8 mouse cellular contexts compared by ENCODE assay signal in genomic region chr7:54836437-54836836, GRCm38 (mm10). TPM values are rescaled to one million over a fixed set of nuclear protein-coding genes. Genes with fewer than 3 reads are reported as not detected.
DNase-seq lines count a peak whose midpoint lies in the region; ATAC-seq lines count a peak whose summit lies in the region.

No protein-coding gene starts in this region.

- H3K4me3 ChIP-seq in hindbrain, embryonic 13.5 days: peak overlapping the region; percentile 64
- peak overlapping the region; percentile 68 for H3K4me3 ChIP-seq in midbrain, embryonic 14.5 days (replicated peaks; ENCODE audit: low read depth, low read length)

- DNase-seq in embryo, embryonic 11 days: peak; percentile 6
- DNase-seq in embryo, embryonic 10 days (ENCODE audit: low spot score): no peak
- peak; percentile 11 to 27 for DNase-seq in cerebellum, postnatal 14 days
- peak; percentile 48 for DNase-seq in midbrain, embryonic 14.5 days
- DNase-seq in gastrocnemius, postnatal 36 days: no peak
- DNase-seq in lung, postnatal 10 days: no peak
- no peak for DNase-seq in heart, postnatal 10 days

- H3K9me3 ChIP-seq in hindbrain, embryonic 13.5 days: no peaks in the 10 kb centered on the region
- no peaks in the 10 kb centered on the region for H3K9me3 ChIP-seq in midbrain, embryonic 14.5 days (ENCODE audit: control insufficient read depth, low read length)

- H3K27me3 ChIP-seq in hindbrain, embryonic 13.5 days: no peaks in the 10 kb centered on the region
- no peaks in the 10 kb centered on the region for H3K27me3 ChIP-seq in midbrain, embryonic 14.5 days (ENCODE audit: control insufficient read depth, insufficient read depth, low read length)

- H3K9ac ChIP-seq in hindbrain, embryonic 13.5 days: peak overlapping the region; percentile 82
- peak overlapping the region; percentile 78 for H3K9ac ChIP-seq in midbrain, embryonic 14.5 days (replicated peaks; ENCODE audit: low read length)

- H3K36me3 ChIP-seq in hindbrain, embryonic 13.5 days: no peaks in the 10 kb centered on the region
- no peaks in the 10 kb centered on the region for H3K36me3 ChIP-seq in midbrain, embryonic 14.5 days (ENCODE audit: control insufficient read depth, insufficient read depth, low read length)

- peak overlapping the region; percentile 72 for H3K4me2 ChIP-seq in hindbrain, embryonic 13.5 days
- peak overlapping the region; percentile 70 for H3K4me2 ChIP-seq in midbrain, embryonic 14.5 days (ENCODE audit: low read length)

- intact Hi-C loops in gastrocnemius, postnatal 36 days (cut with DNase I): no loop called here
- intact Hi-C loops in heart, postnatal 10 days (cut with DNase I): no loop called here

- peak overlapping the region; percentile 80 for H3K27ac ChIP-seq in hindbrain, embryonic 13.5 days
- H3K27ac ChIP-seq in midbrain, embryonic 14.5 days (replicated peaks; ENCODE audit: low read depth, low read length): peak overlapping the region; percentile 81

- H3K4me1 ChIP-seq in hindbrain, embryonic 13.5 days (replicated peaks): peaks cover 10% of the 10 kb centered on the region; the same call in 1 of the 2 replicates
- H3K4me1 ChIP-seq in midbrain, embryonic 14.5 days (ENCODE audit: control insufficient read depth, insufficient read depth, low read length): peaks cover 4% of the 10 kb centered on the region; the same call in 1 of the 2 replicates

- 58% methylated on average over 5 of the region's 5 CpGs for WGBS in hindbrain, embryonic 13.5 days
- 34% methylated on average over 5 of the region's 5 CpGs for WGBS in midbrain, embryonic 14.5 days

- ATAC-seq in hindbrain, embryonic 13.5 days (ENCODE audit: low FRiP score): 0 out of 2 replicates have a peak, but pooled peaks have one; percentile 8
- 0 out of 2 replicates have a peak, but pooled peaks have one; percentile 38 for ATAC-seq in midbrain, embryonic 14.5 days (ENCODE audit: low FRiP score, low TSS enrichment)

RNA-seq across cellular contexts. Expression of gene Luzp2, which starts 1.1 kb away (rescaled TPM):
- 26.9 and 29.0 TPM in 2 replicates for polyA plus RNA-seq in hindbrain, embryonic 13.5 days (2015; fragmentation: Nextera tagmentation; extraction: Ambion mirVana)
- polyA plus RNA-seq in midbrain, embryonic 14.5 days (2014; fragmentation: Nextera tagmentation; extraction: Ambion mirVana): 60.2 and 64.3 TPM in 2 replicates
- under 1 TPM in 1 of 2 experiments, not detected in 1; 0.07 TPM for total RNA-seq in gastrocnemius, postnatal 36 days (2021)
- total RNA-seq in heart, postnatal 10 days (2021): under 1 TPM; 0.20 to 0.34 TPM

Comparison
In these comparisons a context has a peak if more than half of its experiments do, and no peak if none do; other contexts are left out.
1. DNase-seq: peak in embryo, embryonic 11 days (single experiment), cerebellum, postnatal 14 days (2 of 2) and midbrain, embryonic 14.5 days (single experiment); none in embryo, embryonic 10 days (single experiment), gastrocnemius, postnatal 36 days (0 of 2), lung, postnatal 10 days (single experiment) and heart, postnatal 10 days (0 of 2).